Mouse (Mus musculus) frontal cortex, postnatal 10 days (tissue): ENCODE results near the gene Masp1.

Experiments
- DNase-seq, 2 experiments: peaks; one replicate each; pipeline ENCODE4 v3.0.0; 2022; ENCODE audit warnings: low spot score in 2 of 2, mixed read lengths in 1 of 2

Masp1 gene

GRCm38 (mm10) chr16:23513401-23513800, 7.2 kb downstream of the Masp1 start:
- DNase-seq, result no peak

GRCm38 (mm10) chr16:23511166-23511935, 9.3 kb downstream of the Masp1 start:
- DNase-seq, result no peak

- DNase-seq, result no peak
Measured at GRCm38 (mm10) chr16:23505904-23506687, 14.5 kb downstream of the Masp1 start.

GRCm38 (mm10) chr16:23504320-23504744, 16.3 kb downstream of the Masp1 start:
- no peak for DNase-seq

- no peak for DNase-seq
Measured at GRCm38 (mm10) chr16:23503351-23503750, 17.3 kb downstream of the Masp1 start.

GRCm38 (mm10) chr16:23502478-23502877, 18.1 kb downstream of the Masp1 start:
- no peak for DNase-seq

GRCm38 (mm10) chr16:23501288-23501687, 19.3 kb downstream of the Masp1 start:
- DNase-seq, result no peak

- DNase-seq, result no peak
Measured at GRCm38 (mm10) chr16:23500558-23500957, 20.1 kb downstream of the Masp1 start.

- no peak for DNase-seq
Measured at GRCm38 (mm10) chr16:23498691-23499131, 21.9 kb downstream of the Masp1 start.

GRCm38 (mm10) chr16:23497881-23498280, 22.7 kb downstream of the Masp1 start:
- no peak for DNase-seq

GRCm38 (mm10) chr16:23497440-23497839, 23.2 kb downstream of the Masp1 start:
- no peak for DNase-seq

- no peak for DNase-seq
Measured at GRCm38 (mm10) chr16:23496245-23496924, 24.2 kb downstream of the Masp1 start.

GRCm38 (mm10) chr16:23492783-23493182, 27.8 kb downstream of the Masp1 start:
- no peak for DNase-seq

GRCm38 (mm10) chr16:23483292-23483691, 37.3 kb downstream of the Masp1 start:
- no peak for DNase-seq

- DNase-seq, result no peak
Measured at GRCm38 (mm10) chr16:23482846-23483245, 37.8 kb downstream of the Masp1 start.

- no peak for DNase-seq
Measured at GRCm38 (mm10) chr16:23482218-23482617, 38.4 kb downstream of the Masp1 start.

- DNase-seq, result no peak
Measured at GRCm38 (mm10) chr16:23479872-23480603, 40.6 kb downstream of the Masp1 start.

- no peak for DNase-seq
Measured at GRCm38 (mm10) chr16:23476598-23476997, 44.0 kb downstream of the Masp1 start.

GRCm38 (mm10) chr16:23475651-23476050, 45.0 kb downstream of the Masp1 start:
- DNase-seq, result no peak

- no peak for DNase-seq
Measured at GRCm38 (mm10) chr16:23472046-23472445, 48.6 kb downstream of the Masp1 start.

- DNase-seq, result no peak
Measured at GRCm38 (mm10) chr16:23471551-23471950, 49.1 kb downstream of the Masp1 start.
